Mouse (Mus musculus): ENCODE results near the gene Epb41l4b. TPM values are rescaled to one million over a fixed set of nuclear protein-coding genes. Genes with fewer than 3 reads are reported as not detected.

Gene Epb41l4b
- polyA plus RNA-seq, 1 experiment from 2014 or later = 3.8 TPM

GRCm38 (mm10) chr4:57091363-57091762, 51.9 kb downstream of the Epb41l4b start:
- peak overlapping the region; percentile 29; the same call in 1 of the 2 replicates for H3K4me2 ChIP-seq (ENCODE audit: low read length)
- no peak overlapping the region for H3K4me3 ChIP-seq (replicated peaks; ENCODE audit: low read depth, low read length)
- no peaks in the 10 kb centered on the region for H3K36me3 ChIP-seq (ENCODE audit: control insufficient read depth, insufficient read depth, low read length)
- H3K9me3 ChIP-seq (ENCODE audit: control insufficient read depth, low read length) = no peaks in the 10 kb centered on the region
- H3K9ac ChIP-seq (replicated peaks; ENCODE audit: low read length) = no peak overlapping the region; the same call in 1 of the 2 replicates
- 8% methylated on average over 12 of the region's 12 CpGs for WGBS
- ATAC-seq (ENCODE audit: low FRiP score, low TSS enrichment) = peak; percentile 74
- peak; percentile 79 for DNase-seq
- H3K27ac ChIP-seq (replicated peaks; ENCODE audit: low read depth, low read length) = peak overlapping the region; percentile 85
- H3K27me3 ChIP-seq (ENCODE audit: control insufficient read depth, insufficient read depth, low read length) = no peaks in the 10 kb centered on the region
- peaks cover 28% of the 10 kb centered on the region for H3K4me1 ChIP-seq (ENCODE audit: control insufficient read depth, insufficient read depth, low read length)

GRCm38 (mm10) chr4:57088301-57088700, 54.9 kb downstream of the Epb41l4b start:
- WGBS = 82% methylated on average over 4 of the region's 4 CpGs
- no peaks in the 10 kb centered on the region for H3K27me3 ChIP-seq (ENCODE audit: control insufficient read depth, insufficient read depth, low read length)
- ATAC-seq (ENCODE audit: low FRiP score, low TSS enrichment) = no peak
- H3K9ac ChIP-seq (replicated peaks; ENCODE audit: low read length) = no peak overlapping the region
- no peak overlapping the region for H3K4me3 ChIP-seq (replicated peaks; ENCODE audit: low read depth, low read length)
- no peak overlapping the region for H3K4me2 ChIP-seq (ENCODE audit: low read length)
- no peak overlapping the region for H3K27ac ChIP-seq (replicated peaks; ENCODE audit: low read depth, low read length)
- peaks cover 26% of the 10 kb centered on the region for H3K4me1 ChIP-seq (ENCODE audit: control insufficient read depth, insufficient read depth, low read length)
- no peaks in the 10 kb centered on the region for H3K9me3 ChIP-seq (ENCODE audit: control insufficient read depth, low read length)
- DNase-seq = no peak
- no peaks in the 10 kb centered on the region for H3K36me3 ChIP-seq (ENCODE audit: control insufficient read depth, insufficient read depth, low read length)

DNA sequence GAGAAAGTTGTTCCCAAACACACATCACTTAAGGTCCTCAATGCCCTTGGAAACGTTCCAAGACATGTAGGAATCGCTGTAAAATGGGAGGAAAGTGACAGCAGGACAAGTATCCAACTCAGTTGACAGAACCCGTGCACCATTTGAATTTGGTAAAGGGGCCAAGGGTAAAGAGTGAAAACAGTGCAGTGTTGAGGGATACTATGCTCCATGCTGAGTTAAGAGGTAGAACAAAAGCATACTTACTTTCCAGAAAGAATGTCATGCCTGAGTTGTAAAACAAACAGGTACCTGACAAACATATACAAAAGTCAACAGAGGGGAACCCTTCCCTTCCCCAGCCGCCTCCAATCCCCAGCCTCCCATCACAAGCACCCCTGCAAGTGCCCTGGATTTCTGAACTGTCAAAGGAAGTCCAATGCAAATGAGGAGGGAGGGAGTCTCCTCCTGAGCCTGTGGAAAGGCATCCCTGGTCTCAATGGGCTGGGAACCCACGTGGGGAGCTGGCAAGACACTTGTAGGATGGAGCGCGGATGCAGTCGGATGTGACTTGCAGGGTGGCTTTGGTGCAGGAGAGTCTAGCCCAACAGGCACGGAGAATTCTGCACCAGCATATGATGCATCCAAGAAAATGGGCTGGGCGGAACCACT, 57.4 kb downstream of the Epb41l4b start:
- no peak overlapping the region for H3K27ac ChIP-seq (replicated peaks; ENCODE audit: low read depth, low read length)
- DNase-seq = no peak
- H3K9me3 ChIP-seq (ENCODE audit: control insufficient read depth, low read length) = no peaks in the 10 kb centered on the region
- H3K4me2 ChIP-seq (ENCODE audit: low read length) = no peak overlapping the region
- no peak overlapping the region for H3K9ac ChIP-seq (replicated peaks; ENCODE audit: low read length)
- H3K4me1 ChIP-seq (ENCODE audit: control insufficient read depth, insufficient read depth, low read length) = 0 out of 2 replicates have a peak, but pooled peaks cover 13% of the 10 kb centered on the region
- 51% methylated on average over 10 of the region's 10 CpGs for WGBS
- H3K27me3 ChIP-seq (ENCODE audit: control insufficient read depth, insufficient read depth, low read length) = no peaks in the 10 kb centered on the region
- H3K36me3 ChIP-seq (ENCODE audit: control insufficient read depth, insufficient read depth, low read length) = no peaks in the 10 kb centered on the region
- no peak overlapping the region for H3K4me3 ChIP-seq (replicated peaks; ENCODE audit: low read depth, low read length)
- ATAC-seq (ENCODE audit: low FRiP score, low TSS enrichment) = no peak

- H3K9me3 ChIP-seq (ENCODE audit: control insufficient read depth, low read length) = no peaks in the 10 kb centered on the region
- H3K4me3 ChIP-seq (replicated peaks; ENCODE audit: low read depth, low read length) = no peak overlapping the region
- ATAC-seq (ENCODE audit: low FRiP score, low TSS enrichment) (no peak), DNase-seq (no peak)
- no peaks in the 10 kb centered on the region for H3K36me3 ChIP-seq (ENCODE audit: control insufficient read depth, insufficient read depth, low read length)
- H3K4me1 ChIP-seq (ENCODE audit: control insufficient read depth, insufficient read depth, low read length) = 0 out of 2 replicates have a peak, but pooled peaks cover 13% of the 10 kb centered on the region
- no peaks in the 10 kb centered on the region for H3K27me3 ChIP-seq (ENCODE audit: control insufficient read depth, insufficient read depth, low read length)
- H3K4me2 ChIP-seq (ENCODE audit: low read length) = no peak overlapping the region
- H3K9ac ChIP-seq (replicated peaks; ENCODE audit: low read length) = no peak overlapping the region
- H3K27ac ChIP-seq (replicated peaks; ENCODE audit: low read depth, low read length) = no peak overlapping the region
- 84% methylated on average over 11 of the region's 11 CpGs for WGBS
These were observed 59.6 kb downstream of the Epb41l4b start for GRCm38 (mm10) chr4:57083653-57084052.

DNA sequence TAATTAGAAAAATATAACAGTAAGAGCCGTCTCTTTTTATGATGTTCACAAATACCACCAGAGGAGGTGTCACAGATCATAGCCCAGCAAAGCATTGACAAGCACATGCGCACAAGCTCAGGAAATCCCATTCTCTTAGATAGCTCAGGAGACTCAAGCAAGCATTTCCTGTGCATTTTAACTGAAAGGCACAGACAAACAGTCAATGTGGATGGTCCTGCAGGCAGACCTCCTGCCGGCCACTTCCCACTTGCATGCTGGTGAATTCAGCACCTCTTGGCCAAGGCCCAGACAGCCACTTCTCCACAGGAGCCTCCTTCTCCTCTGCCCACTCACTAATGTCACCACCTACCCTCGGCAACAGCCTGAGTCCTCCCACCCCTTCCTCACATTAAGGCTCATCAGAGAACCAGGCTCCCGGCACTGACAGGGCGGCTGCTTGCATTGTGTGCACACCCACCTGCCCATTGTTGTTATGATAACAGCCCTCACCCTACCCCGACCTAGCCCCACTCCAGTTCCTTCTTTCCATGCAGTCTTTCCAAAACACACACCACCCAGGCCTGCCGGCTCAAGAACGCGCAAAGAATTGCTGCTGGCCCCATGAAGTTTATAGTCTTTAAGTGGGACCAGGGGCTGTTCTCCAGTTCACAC, 60.3 kb downstream of the Epb41l4b start:
- no peak overlapping the region for H3K9ac ChIP-seq (replicated peaks; ENCODE audit: low read length)
- no peak for DNase-seq
- H3K4me2 ChIP-seq (ENCODE audit: low read length) = no peak overlapping the region
- H3K36me3 ChIP-seq (ENCODE audit: control insufficient read depth, insufficient read depth, low read length) = no peaks in the 10 kb centered on the region
- no peak overlapping the region for H3K4me3 ChIP-seq (replicated peaks; ENCODE audit: low read depth, low read length)
- no peaks in the 10 kb centered on the region for H3K9me3 ChIP-seq (ENCODE audit: control insufficient read depth, low read length)
- ATAC-seq (ENCODE audit: low FRiP score, low TSS enrichment) = no peak
- H3K27me3 ChIP-seq (ENCODE audit: control insufficient read depth, insufficient read depth, low read length) = no peaks in the 10 kb centered on the region
- H3K4me1 ChIP-seq (ENCODE audit: control insufficient read depth, insufficient read depth, low read length) = 0 out of 2 replicates have a peak, but pooled peaks cover 13% of the 10 kb centered on the region
- 75% methylated on average over 10 of the region's 10 CpGs for WGBS
- H3K27ac ChIP-seq (replicated peaks; ENCODE audit: low read depth, low read length) = no peak overlapping the region

- ATAC-seq (ENCODE audit: low FRiP score, low TSS enrichment) = no peak
- Histone ChIP-seq H3K4me3 (replicated peaks; ENCODE audit: low read depth, low read length) (no peak overlapping the region), H3K9ac (replicated peaks; ENCODE audit: low read length) (no peak overlapping the region), H3K4me1 (ENCODE audit: control insufficient read depth, insufficient read depth, low read length) (0 out of 2 replicates have a peak, but pooled peaks cover 13% of the 10 kb centered on the region), H3K27me3 (ENCODE audit: control insufficient read depth, insufficient read depth, low read length) (no peaks in the 10 kb centered on the region), H3K36me3 (ENCODE audit: control insufficient read depth, insufficient read depth, low read length) (no peaks in the 10 kb centered on the region), H3K9me3 (ENCODE audit: control insufficient read depth, low read length) (no peaks in the 10 kb centered on the region), H3K4me2 (ENCODE audit: low read length) (no peak overlapping the region), H3K27ac (replicated peaks; ENCODE audit: low read depth, low read length) (no peak overlapping the region)
- DNase-seq = no peak
- WGBS = 79% methylated on average over 7 of the region's 7 CpGs
These were observed 61.8 kb downstream of the Epb41l4b start for GRCm38 (mm10) chr4:57081463-57081862.

- Histone ChIP-seq H3K9me3 (ENCODE audit: control insufficient read depth, low read length) (no peaks in the 10 kb centered on the region), H3K4me1 (ENCODE audit: control insufficient read depth, insufficient read depth, low read length) (no peaks in the 10 kb centered on the region), H3K27ac (replicated peaks; ENCODE audit: low read depth, low read length) (no peak overlapping the region), H3K36me3 (ENCODE audit: control insufficient read depth, insufficient read depth, low read length) (no peaks in the 10 kb centered on the region), H3K27me3 (ENCODE audit: control insufficient read depth, insufficient read depth, low read length) (no peaks in the 10 kb centered on the region), H3K9ac (replicated peaks; ENCODE audit: low read length) (no peak overlapping the region), H3K4me3 (replicated peaks; ENCODE audit: low read depth, low read length) (no peak overlapping the region), H3K4me2 (ENCODE audit: low read length) (no peak overlapping the region)
- no peak for DNase-seq
- WGBS = 70% methylated on average over 7 of the region's 7 CpGs
- no peak for ATAC-seq (ENCODE audit: low FRiP score, low TSS enrichment)
These were observed 69.4 kb downstream of the Epb41l4b start for GRCm38 (mm10) chr4:57073843-57074242.

DNA sequence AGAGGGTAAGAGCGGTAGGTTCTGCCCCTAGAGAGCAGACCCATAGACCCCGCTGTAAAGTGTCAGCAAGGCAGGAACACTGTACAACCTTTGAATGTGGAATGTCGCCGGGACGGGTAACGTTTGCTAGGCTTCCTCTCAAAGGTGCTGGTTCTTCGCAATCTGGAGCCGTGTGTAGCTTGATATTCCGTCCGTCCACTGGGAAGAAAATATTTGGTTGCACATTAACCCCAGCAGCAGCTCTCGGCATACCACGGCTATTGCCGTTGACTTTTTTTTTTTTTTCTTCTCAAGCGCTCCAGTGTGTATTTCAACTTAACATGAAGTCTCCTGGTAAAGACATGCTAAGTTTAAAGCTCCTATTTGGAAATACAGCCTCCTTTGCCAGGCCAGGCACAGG, 70.1 kb downstream of the Epb41l4b start:
- no peak for DNase-seq
- Histone ChIP-seq H3K4me1 (ENCODE audit: control insufficient read depth, insufficient read depth, low read length) (no peaks in the 10 kb centered on the region), H3K4me3 (replicated peaks; ENCODE audit: low read depth, low read length) (no peak overlapping the region), H3K27ac (replicated peaks; ENCODE audit: low read depth, low read length) (no peak overlapping the region), H3K36me3 (ENCODE audit: control insufficient read depth, insufficient read depth, low read length) (no peaks in the 10 kb centered on the region), H3K27me3 (ENCODE audit: control insufficient read depth, insufficient read depth, low read length) (no peaks in the 10 kb centered on the region), H3K4me2 (ENCODE audit: low read length) (no peak overlapping the region), H3K9ac (replicated peaks; ENCODE audit: low read length) (no peak overlapping the region), H3K9me3 (ENCODE audit: control insufficient read depth, low read length) (no peaks in the 10 kb centered on the region)
- WGBS = 93% methylated on average over 14 of the region's 14 CpGs
- ATAC-seq (ENCODE audit: low FRiP score, low TSS enrichment) = no peak

- no peak for ATAC-seq (ENCODE audit: low FRiP score, low TSS enrichment)
- no peaks in the 10 kb centered on the region for H3K27me3 ChIP-seq (ENCODE audit: control insufficient read depth, insufficient read depth, low read length)
- no peak overlapping the region for H3K4me3 ChIP-seq (replicated peaks; ENCODE audit: low read depth, low read length)
- WGBS = 83% methylated on average over 6 of the region's 6 CpGs
- no peak overlapping the region for H3K27ac ChIP-seq (replicated peaks; ENCODE audit: low read depth, low read length)
- H3K4me2 ChIP-seq (ENCODE audit: low read length) = no peak overlapping the region
- H3K9ac ChIP-seq (replicated peaks; ENCODE audit: low read length) = no peak overlapping the region
- no peaks in the 10 kb centered on the region for H3K4me1 ChIP-seq (ENCODE audit: control insufficient read depth, insufficient read depth, low read length)
- no peak for DNase-seq
- no peaks in the 10 kb centered on the region for H3K36me3 ChIP-seq (ENCODE audit: control insufficient read depth, insufficient read depth, low read length)
- no peaks in the 10 kb centered on the region for H3K9me3 ChIP-seq (ENCODE audit: control insufficient read depth, low read length)
These were observed 72.6 kb downstream of the Epb41l4b start for GRCm38 (mm10) chr4:57070640-57071039.
